Mouse (Mus musculus) hindbrain, embryonic 16.5 days (tissue): ENCODE data around the gene Ppp5c. TPM values are rescaled to one million over a fixed set of nuclear protein-coding genes. Genes with fewer than 3 reads are reported as not detected.

Source experiments
- ATAC-seq: fragments of 200-750 bp; cut with Nextera tagmentation; 2 replicates; pipeline ENCODE4 v1.8.0; 2017; ENCODE audit warnings: moderate TSS enrichment, moderate library complexity
- H3K27ac ChIP-seq: fragments of 300-500 bp; sonication (generic); 2 replicates; pipeline ENCODE4 v1.5.1; 2014; ENCODE audit warnings: low read depth, mild to moderate bottlenecking, control low read depth, low read length, moderate library complexity
- H3K27me3 ChIP-seq: fragments of 300-500 bp; sonication (generic); replicated peaks from 2 replicates; pipeline ENCODE4 v1.6.1; 2014; ENCODE audit warnings: low read length; ENCODE audit not compliant: control insufficient read depth, insufficient read depth
- H3K36me3 ChIP-seq: fragments of 300-500 bp; sonication (generic); 2 replicates; pipeline ENCODE4 v1.6.1; 2014; ENCODE audit warnings: mild to moderate bottlenecking, low read length, moderate library complexity, mixed read lengths; ENCODE audit not compliant: control insufficient read depth, insufficient read depth
- H3K4me1 ChIP-seq: fragments of 300-500 bp; sonication (generic); 2 replicates; pipeline ENCODE4 v1.6.1; 2014; ENCODE audit warnings: low read depth, low read length; ENCODE audit not compliant: control insufficient read depth, insufficient read depth
- H3K4me2 ChIP-seq: fragments of 300-500 bp; sonication (generic); 2 replicates; pipeline ENCODE4 v1.6.1; 2014; ENCODE audit warnings: mild to moderate bottlenecking, low read length, control low read depth, moderate library complexity
- H3K4me3 ChIP-seq: fragments of 300-500 bp; sonication (generic); 2 replicates; pipeline ENCODE4 v1.5.1; 2014; ENCODE audit warnings: mild to moderate bottlenecking, low read length, control low read depth, moderate library complexity
- H3K9ac ChIP-seq: fragments of 300-500 bp; sonication (generic); 2 replicates; pipeline ENCODE4 v1.6.1; 2014; ENCODE audit warnings: low read depth, mild to moderate bottlenecking, control low read depth, low read length, moderate library complexity
- H3K9me3 ChIP-seq: fragments of 300-500 bp; sonication (generic); 2 replicates; pipeline ENCODE4 v1.6.1; 2014; ENCODE audit warnings: mild to moderate bottlenecking, low read length, moderate library complexity; ENCODE audit not compliant: control insufficient read depth
- WGBS: fragments of 180-500 bp; shearing (Covaris S2); extraction: QIAGEN DNeasy Blood & Tissue Kit; methylation state at CpG from one replicate; pipeline ENCODE4 v1.1.7; 2014; 5-methylcytosine and 5-hydroxymethylcytosine counted together
- polyA plus RNA-seq: library from polyadenylated mRNA; unstranded; fragments of >200 nt; fragmentation: Nextera tagmentation; extraction: Ambion mirVana; gene quantifications from 2 replicates; pipeline ENCODE4 v1.2.1, GENCODE M21; 2015

Gene Ppp5c
- polyA plus RNA-seq, 1 experiment from 2014 or later = 138 TPM

DNA sequence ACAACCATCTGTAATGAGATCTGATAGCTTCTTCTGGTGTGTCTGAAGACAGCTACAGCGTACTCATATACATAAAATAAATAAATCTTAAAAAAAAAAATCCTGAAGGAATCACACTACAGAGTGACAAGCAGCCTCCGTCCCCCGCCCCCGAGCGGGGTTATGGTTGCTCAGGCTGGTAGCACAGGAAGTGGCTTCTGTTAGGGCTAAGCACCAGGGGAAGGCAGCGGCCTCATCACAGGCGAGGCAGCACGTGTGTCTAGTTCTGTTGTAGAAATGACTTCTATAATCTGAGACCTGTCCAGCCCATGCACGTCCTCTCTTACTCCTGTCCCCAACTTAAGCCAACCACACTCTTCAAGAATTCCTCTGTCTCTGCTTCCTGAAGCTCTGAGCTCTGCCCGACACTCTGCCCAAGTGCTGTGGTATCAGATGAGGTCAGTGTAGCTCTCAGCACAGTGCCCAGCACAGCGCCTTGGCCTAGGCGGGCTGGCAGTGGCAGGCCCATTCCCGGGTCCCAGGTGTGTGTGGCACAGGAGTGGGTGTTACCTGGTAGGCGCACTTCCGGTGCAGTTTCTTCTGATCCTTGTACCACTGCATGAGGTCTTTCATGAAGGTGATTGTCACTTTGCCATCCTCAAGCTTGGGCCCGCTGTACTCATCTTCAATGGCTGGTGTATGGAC, 18.3 kb downstream of the Ppp5c start:
- WGBS = 94% methylated on average over 16 of the region's 16 CpGs
- no peak overlapping the region for H3K4me2 ChIP-seq
- H3K9ac ChIP-seq = no peak overlapping the region
- no peaks in the 10 kb centered on the region for H3K9me3 ChIP-seq
- H3K27ac ChIP-seq = no peak overlapping the region
- no peaks in the 10 kb centered on the region for H3K27me3 ChIP-seq
- no peak overlapping the region for H3K4me3 ChIP-seq
- H3K4me1 ChIP-seq = no peaks in the 10 kb centered on the region
- ATAC-seq = no peak
- peaks cover 67% of the 10 kb centered on the region for H3K36me3 ChIP-seq

DNA sequence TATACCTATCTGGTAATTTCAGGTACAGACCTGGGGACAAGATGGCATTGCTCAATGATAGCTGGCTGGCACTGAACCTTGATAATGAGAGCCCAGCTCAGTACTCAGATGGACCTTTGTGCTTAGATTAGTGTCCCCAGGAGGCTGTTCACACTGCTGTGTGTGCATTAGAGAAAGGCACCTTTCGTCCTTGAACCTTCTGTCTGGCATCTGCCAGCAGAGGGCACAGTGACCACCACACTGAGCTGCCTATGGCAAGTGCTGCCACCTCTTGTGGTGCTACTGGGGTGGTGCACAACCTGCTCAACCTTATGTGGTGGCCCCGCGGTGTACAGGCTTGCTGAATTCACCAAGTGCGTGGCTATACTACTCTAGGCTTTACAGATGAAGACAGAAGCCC, 20.4 kb downstream of the Ppp5c start:
- Histone ChIP-seq H3K4me1 (peaks cover 3% of the 10 kb centered on the region; the same call in 1 of the 2 replicates), H3K9ac (no peak overlapping the region), H3K9me3 (no peaks in the 10 kb centered on the region), H3K36me3 (peaks cover 54% of the 10 kb centered on the region), H3K27me3 (no peaks in the 10 kb centered on the region), H3K4me2 (no peak overlapping the region), H3K4me3 (no peak overlapping the region), H3K27ac (no peak overlapping the region)
- peak; percentile 6; the same call in 1 of the 2 replicates for ATAC-seq
- WGBS = 76% methylated on average over 4 of the region's 4 CpGs

DNA sequence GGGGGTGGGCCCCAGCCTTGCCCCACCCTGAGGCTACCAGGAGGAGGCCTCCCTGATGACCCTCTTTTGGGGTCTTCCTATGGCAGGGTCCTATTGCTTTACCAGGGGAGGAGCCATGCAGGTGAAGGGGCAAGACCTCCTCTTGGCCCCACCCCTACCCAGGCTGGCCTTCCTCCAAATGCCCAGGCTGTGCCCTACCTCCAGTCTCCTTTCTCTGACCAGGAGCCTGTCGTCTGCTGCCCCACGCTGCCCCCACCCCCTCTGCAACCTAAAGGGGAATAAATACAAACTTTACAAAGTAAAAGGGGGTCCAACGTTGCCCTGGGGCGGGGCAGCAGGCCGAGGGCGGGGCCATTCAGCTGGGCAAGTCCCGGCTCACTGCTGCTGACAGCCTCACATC, 23.0 kb downstream of the Ppp5c start:
- Histone ChIP-seq H3K27ac (no peak overlapping the region), H3K4me1 (peaks cover 3% of the 10 kb centered on the region), H3K9me3 (no peaks in the 10 kb centered on the region), H3K4me3 (no peak overlapping the region), H3K36me3 (peaks cover 43% of the 10 kb centered on the region), H3K9ac (no peak overlapping the region), H3K27me3 (no peaks in the 10 kb centered on the region), H3K4me2 (no peak overlapping the region)
- WGBS = 86% methylated on average over 7 of the region's 7 CpGs
- ATAC-seq = no peak

- H3K4me3 ChIP-seq = no peak overlapping the region
- 83% methylated on average over 7 of the region's 7 CpGs for WGBS
- no peak for ATAC-seq
- H3K4me1 ChIP-seq = peaks cover 3% of the 10 kb centered on the region
- no peak overlapping the region for H3K9ac ChIP-seq
- H3K9me3 ChIP-seq = no peaks in the 10 kb centered on the region
- H3K27ac ChIP-seq = no peak overlapping the region; the same call in 1 of the 2 replicates
- H3K27me3 ChIP-seq = no peaks in the 10 kb centered on the region
- H3K36me3 ChIP-seq = peaks cover 34% of the 10 kb centered on the region
- H3K4me2 ChIP-seq = no peak overlapping the region
Observed at GRCm38 (mm10) chr7:17003230-17003960, 24.3 kb downstream of the Ppp5c start.

DNA sequence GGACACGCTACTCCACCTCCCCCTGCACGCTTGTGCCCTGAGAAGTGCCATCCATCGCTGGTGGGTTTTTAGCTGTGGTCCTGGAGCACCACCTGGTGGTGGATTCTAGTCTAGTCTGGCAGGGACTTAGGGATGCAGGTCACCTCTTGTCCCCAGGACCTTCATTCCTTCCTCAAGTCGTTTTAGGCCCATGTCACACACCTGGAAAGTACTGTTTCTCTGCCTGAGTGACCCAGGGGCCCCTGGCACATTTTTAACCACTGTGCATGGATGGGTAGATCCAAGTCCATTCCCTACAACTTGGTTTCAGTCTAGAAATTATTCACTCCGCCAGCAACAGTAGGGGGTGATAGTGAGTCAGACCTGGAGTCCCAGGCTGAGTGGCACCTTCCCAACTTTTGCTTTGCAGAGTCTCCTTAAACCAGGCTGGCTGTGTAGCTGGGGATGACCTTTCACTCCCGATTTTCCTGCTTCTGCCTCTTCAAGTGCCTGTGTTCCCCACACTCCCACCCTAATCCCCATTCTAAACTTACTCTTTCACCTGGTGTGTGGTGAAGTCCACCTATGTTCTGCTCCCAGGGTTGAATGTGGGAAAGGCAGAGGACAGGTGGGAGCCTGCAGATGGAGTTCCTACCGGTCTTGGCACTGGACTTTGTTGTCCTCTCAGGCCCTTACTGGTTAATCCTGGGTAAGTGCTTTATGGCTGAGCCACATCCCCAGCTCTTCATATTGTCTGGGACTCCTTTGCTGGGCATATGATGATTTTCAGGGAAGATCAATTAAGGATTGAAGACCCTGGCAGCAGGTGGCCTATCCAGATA, 25.1 kb downstream of the Ppp5c start:
- Histone ChIP-seq H3K4me3 (no peak overlapping the region), H3K27me3 (no peaks in the 10 kb centered on the region), H3K36me3 (peaks cover 26% of the 10 kb centered on the region), H3K4me1 (peaks cover 3% of the 10 kb centered on the region), H3K9ac (peak overlapping the region; percentile 18; the same call in 1 of the 2 replicates), H3K27ac (no peak overlapping the region; the same call in 1 of the 2 replicates), H3K9me3 (no peaks in the 10 kb centered on the region), H3K4me2 (no peak overlapping the region)
- peak; percentile 78 for ATAC-seq
- 14% methylated on average over 7 of the region's 7 CpGs for WGBS

DNA sequence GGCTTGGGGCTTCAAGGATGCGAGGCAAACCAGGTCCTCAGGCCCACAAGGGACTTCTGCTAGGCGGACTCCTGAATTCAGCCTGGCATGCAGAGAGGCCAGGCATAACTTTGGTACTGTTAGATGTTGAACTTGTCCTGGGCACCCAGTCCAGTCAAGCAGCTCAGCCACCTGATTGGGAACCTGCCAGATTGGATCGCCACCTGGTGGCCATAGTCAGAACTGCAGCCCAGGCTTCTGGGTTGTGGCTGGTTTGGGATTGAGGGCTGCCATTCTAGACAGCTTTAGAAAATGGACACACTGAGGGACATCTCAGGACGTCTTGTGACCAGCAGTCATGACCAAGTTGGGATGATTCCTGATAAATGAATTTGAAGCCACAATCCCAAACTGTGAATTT, 28.1 kb downstream of the Ppp5c start:
- no peak overlapping the region for H3K4me2 ChIP-seq
- no peaks in the 10 kb centered on the region for H3K27me3 ChIP-seq
- peak; percentile 9; the same call in 1 of the 2 replicates for ATAC-seq
- peaks cover 4% of the 10 kb centered on the region; the same call in 1 of the 2 replicates for H3K36me3 ChIP-seq
- 17% methylated on average over 4 of the region's 4 CpGs for WGBS
- no peak overlapping the region for H3K4me3 ChIP-seq
- no peaks in the 10 kb centered on the region for H3K9me3 ChIP-seq
- no peak overlapping the region for H3K9ac ChIP-seq
- peaks cover 3% of the 10 kb centered on the region for H3K4me1 ChIP-seq
- no peak overlapping the region for H3K27ac ChIP-seq

DNA sequence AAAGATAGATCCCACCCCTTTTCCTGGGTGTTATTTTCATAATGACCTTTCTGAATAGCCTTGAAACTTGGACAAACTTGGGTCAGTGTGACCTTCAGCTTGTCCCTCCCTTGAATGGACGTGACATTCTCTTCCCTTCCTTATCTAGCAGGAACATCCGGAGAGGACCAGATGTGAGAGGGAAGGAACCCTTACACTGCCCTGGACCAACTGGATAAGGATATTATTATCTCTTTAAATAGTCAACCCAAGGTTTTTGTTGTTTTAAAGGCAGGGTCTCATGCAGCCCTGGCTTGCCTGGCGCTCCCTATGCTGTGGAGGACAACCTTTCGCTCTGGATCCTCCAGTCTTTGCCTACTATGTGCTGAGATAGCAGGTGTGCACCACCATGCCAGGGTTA, 28.5 kb downstream of the Ppp5c start:
- Histone ChIP-seq H3K27ac (no peak overlapping the region), H3K4me3 (no peak overlapping the region), H3K4me2 (no peak overlapping the region), H3K27me3 (no peaks in the 10 kb centered on the region), H3K9me3 (no peaks in the 10 kb centered on the region), H3K9ac (no peak overlapping the region), H3K36me3 (peaks cover under 1% of the 10 kb centered on the region; the same call in 1 of the 2 replicates), H3K4me1 (peaks cover 6% of the 10 kb centered on the region)
- peak; percentile 6; the same call in 1 of the 2 replicates for ATAC-seq
- 77% methylated on average over 4 of the region's 4 CpGs for WGBS

GRCm38 (mm10) chr7:16995345-16995744, 32.4 kb downstream of the Ppp5c start:
- WGBS = 62% methylated on average over 4 of the region's 4 CpGs
- no peak overlapping the region for H3K27ac ChIP-seq

More at GRCm38 (mm10) chr7:16995345-16995744, 32.4 kb downstream of the Ppp5c start:
- H3K4me1 ChIP-seq = peaks cover 13% of the 10 kb centered on the region
- ATAC-seq = no peak
- peak overlapping the region; percentile 62; the same call in 1 of the 2 replicates for H3K9ac ChIP-seq
- H3K36me3 ChIP-seq = no peaks in the 10 kb centered on the region
- no peaks in the 10 kb centered on the region for H3K9me3 ChIP-seq
- H3K27me3 ChIP-seq = no peaks in the 10 kb centered on the region
- peak overlapping the region; percentile 39; the same call in 1 of the 2 replicates for H3K4me3 ChIP-seq
- H3K4me2 ChIP-seq = peak overlapping the region; percentile 55
